Mouse (Mus musculus) embryo, embryonic 11.5 days (tissue): ENCODE measurements around the gene Sco1.
"Not testable (repeated sequence)": the region's sequence is repeated elsewhere in the genome, so short reads cannot be mapped to it uniquely, and the experiment has no call there.

Experiments used
- DNase-seq: peaks from one replicate; pipeline ENCODE4 v3.0.0-alpha.2; 2012; ENCODE audit warnings: low read depth, low spot score

The Sco1 gene

GRCm38 (mm10) chr11:67085489-67085888 is 33.0 kb downstream of the Sco1 start:
- DNase-seq = peak; percentile 76

- no peak for DNase-seq
Observed at GRCm38 (mm10) chr11:67086467-67087164, 34.1 kb downstream of the Sco1 start.

GRCm38 (mm10) chr11:67087225-67087624 is 34.8 kb downstream of the Sco1 start:
- DNase-seq = no peak

GRCm38 (mm10) chr11:67092354-67092753 is 39.9 kb downstream of the Sco1 start:
- not testable (repeated sequence) for DNase-seq

GRCm38 (mm10) chr11:67093201-67093600 is 40.7 kb downstream of the Sco1 start:
- no peak for DNase-seq

- DNase-seq = no peak
Observed at GRCm38 (mm10) chr11:67093652-67094051, 41.2 kb downstream of the Sco1 start.

GRCm38 (mm10) chr11:67094470-67094869 is 42.0 kb downstream of the Sco1 start:
- no peak for DNase-seq

- DNase-seq = no peak
Observed at GRCm38 (mm10) chr11:67097709-67098108, 45.2 kb downstream of the Sco1 start.

GRCm38 (mm10) chr11:67098427-67098826 is 46.0 kb downstream of the Sco1 start:
- no peak for DNase-seq

GRCm38 (mm10) chr11:67099241-67099640 is 46.8 kb downstream of the Sco1 start:
- no peak for DNase-seq

- no peak for DNase-seq
Observed at GRCm38 (mm10) chr11:67100169-67100568, 47.7 kb downstream of the Sco1 start.

- no peak for DNase-seq
Observed at GRCm38 (mm10) chr11:67101713-67102112, 49.2 kb downstream of the Sco1 start.

- no peak for DNase-seq
Observed at GRCm38 (mm10) chr11:67103256-67103655, 50.8 kb downstream of the Sco1 start.

GRCm38 (mm10) chr11:67104242-67104641 is 51.8 kb downstream of the Sco1 start:
- DNase-seq = no peak

- no peak for DNase-seq
Observed at GRCm38 (mm10) chr11:67104714-67105113, 52.2 kb downstream of the Sco1 start.

GRCm38 (mm10) chr11:67105689-67106088 is 53.2 kb downstream of the Sco1 start:
- DNase-seq = no peak

GRCm38 (mm10) chr11:67106973-67107372 is 54.5 kb downstream of the Sco1 start:
- DNase-seq = no peak

GRCm38 (mm10) chr11:67110168-67110948 is 57.9 kb downstream of the Sco1 start:
- peak; percentile 44 for DNase-seq

GRCm38 (mm10) chr11:67112019-67112850 is 59.8 kb downstream of the Sco1 start:
- DNase-seq = peak; percentile 67

- peak; percentile 56 for DNase-seq
Observed at GRCm38 (mm10) chr11:67112851-67113202, 60.4 kb downstream of the Sco1 start.

GRCm38 (mm10) chr11:67113381-67113780 is 60.9 kb downstream of the Sco1 start:
- DNase-seq = no peak

GRCm38 (mm10) chr11:67114261-67114660 is 61.8 kb downstream of the Sco1 start:
- no peak for DNase-seq
